Mouse (Mus musculus) Patski (cell line): Measurements from ENCODE around the gene Pear1. TPM values are rescaled to one million over a fixed set of nuclear protein-coding genes. Genes with fewer than 3 reads are reported as not detected.

ENCODE experiments used
- ATAC-seq: fragments of 100-300 bp; one replicate; pipeline ENCODE4 v1.8.0; 2021
- CTCF ChIA-PET: fragments of 350-600 bp; sonication (Branson Sonifier 250); formaldehyde crosslinking; loops from one replicate; lab custom pipeline; 2022; ENCODE audit warnings: inconsistent platforms; lab: Charles Lee
- POLR2A ChIA-PET: fragments of 350-600 bp; sonication (Branson Sonifier 250); formaldehyde crosslinking; loops from one replicate; lab custom pipeline; 2022; ENCODE audit warnings: antibody characterized with exemption, inconsistent platforms; lab: Charles Lee
- DNase-seq: peaks from one replicate; pipeline ENCODE4 v3.0.0-alpha.2; 2011; ENCODE audit warnings: low read depth, low spot score
- H3K27me3 ChIP-seq: fragments of 371-371 bp; one replicate; pipeline ENCODE4 v1.5.1; 2021
- CTCF ChIP-seq: fragments of 100-300 bp; IDR thresholded peaks from one replicate; pipeline ENCODE4 v1.5.1; 2021
- in situ Hi-C: fragments of 300-500 bp; cut with MboI; formaldehyde crosslinking; loops from 3 replicates; pipeline ENCODE4 v1.11.1; 2018; ENCODE audit warnings: low pct_unique_long_range_greater_than_20kb, mixed read lengths
- polyA plus RNA-seq: library from polyadenylated mRNA; unstranded; gene quantifications from one replicate; pipeline ENCODE4 v1.2.3, GENCODE M21; 2021

Pear1 gene
- polyA plus RNA-seq, 1 experiment from 2014 or later = 2.8 TPM

GRCm38 (mm10) chr3:87725396-87726160 lies 98.5 kb downstream of the Pear1 start:
- no peak for TF ChIP-seq CTCF
- POLR2A ChIA-PET = no interaction called here
- no peaks in the 10 kb centered on the region for H3K27me3 ChIP-seq
- DNase-seq (no peak), ATAC-seq (no peak)
- CTCF ChIA-PET = interaction anchor here (1.7 kb wide), 1 partner anchor 10 kb away, joined by 7 read pairs; no protein-coding TSS in a partner anchor
- in situ Hi-C loops = no loop called here

DNA sequence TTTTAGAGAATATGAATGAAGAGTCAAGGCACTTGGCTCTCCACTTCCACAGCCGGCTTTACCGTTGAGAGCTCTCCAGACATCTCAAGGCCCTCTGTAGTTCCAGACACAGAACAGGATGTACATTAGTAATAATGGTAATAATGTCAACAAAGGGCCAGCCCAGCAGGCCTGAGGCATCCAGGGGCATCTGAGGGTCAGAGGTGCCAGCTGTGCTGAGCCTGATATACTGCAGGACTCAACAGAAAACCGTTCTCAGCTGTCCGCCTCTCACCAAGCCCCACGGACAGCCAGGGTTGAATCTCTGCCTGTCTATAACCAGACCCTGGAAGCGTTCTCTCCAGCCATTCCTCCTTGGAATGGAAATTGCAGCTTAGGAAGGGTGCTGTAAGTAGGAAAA lies 99.5 kb downstream of the Pear1 start:
- in situ Hi-C loops = no loop called here
- CTCF ChIA-PET = interaction anchor here (1.7 kb wide), 1 partner anchor 11 kb away, joined by 7 read pairs; no protein-coding TSS in a partner anchor
- no peak for TF ChIP-seq CTCF
- DNase-seq (no peak), ATAC-seq (no peak)
- no peaks in the 10 kb centered on the region for H3K27me3 ChIP-seq
- POLR2A ChIA-PET = no interaction called here

DNA sequence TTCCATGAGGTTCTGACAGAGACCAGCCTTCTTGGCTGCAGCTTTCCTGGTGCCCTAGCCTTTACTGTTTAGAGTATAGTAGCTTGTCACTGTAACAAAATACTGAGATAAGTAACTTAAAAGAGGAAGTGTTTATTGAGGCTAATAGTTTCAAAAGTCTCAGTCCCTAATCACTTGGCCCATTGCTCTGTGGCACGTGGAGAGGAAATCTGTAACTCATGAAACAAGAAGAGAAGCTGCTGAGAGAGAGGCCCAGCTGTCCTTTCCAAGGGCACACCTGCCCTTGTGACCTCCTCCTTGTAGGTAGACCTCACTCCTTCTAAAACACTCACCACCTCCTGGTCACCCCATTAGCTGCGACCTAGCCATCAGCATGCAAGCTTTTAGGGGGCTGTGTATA lies 105.6 kb downstream of the Pear1 start:
- in situ Hi-C loops = no loop called here
- no peak for TF ChIP-seq CTCF
- ATAC-seq (no peak), DNase-seq (no peak)
- ChIA-PET CTCF (interaction anchor here (1.2 kb wide), 1 partner anchor 9 kb away, joined by 4 read pairs; no protein-coding TSS in a partner anchor), POLR2A (no interaction called here)
- no peaks in the 10 kb centered on the region for H3K27me3 ChIP-seq

Other genes with a start within 250 kb of the Pear1 start
- 41.9 TPM for gene Arhgef11, start 206.7 kb downstream of the Pear1 start, polyA plus RNA-seq
- gene Lrrc71, start 75.7 kb downstream of the Pear1 start, polyA plus RNA-seq = 0.12 TPM
- gene Ntrk1, start 29.1 kb downstream of the Pear1 start, polyA plus RNA-seq = not detected
- gene Insrr, start 27.4 kb downstream of the Pear1 start, polyA plus RNA-seq = 0.06 TPM
- gene Sh2d2a, start 22.4 kb upstream of the Pear1 start, polyA plus RNA-seq = not detected
- 72.2 TPM for gene Prcc, start 61.3 kb upstream of the Pear1 start, polyA plus RNA-seq
- gene Hdgf, start 82.0 kb upstream of the Pear1 start, polyA plus RNA-seq = 503 TPM
- gene Mrpl24, start 95.2 kb upstream of the Pear1 start, polyA plus RNA-seq = 166 TPM
- 38.5 TPM for gene Isg20l2, start 106.0 kb upstream of the Pear1 start, polyA plus RNA-seq
- gene Rrnad1, start 106.4 kb upstream of the Pear1 start, polyA plus RNA-seq = 24.6 TPM
- 0.59 TPM for gene Crabp2, start 124.4 kb upstream of the Pear1 start, polyA plus RNA-seq
- 45.0 TPM for gene Nes, start 146.8 kb upstream of the Pear1 start, polyA plus RNA-seq
- 0.28 TPM for gene Bcan, start 175.9 kb upstream of the Pear1 start, polyA plus RNA-seq
- 0.32 TPM for gene Hapln2, start 203.3 kb upstream of the Pear1 start, polyA plus RNA-seq
- gene Gpatch4, start 218.8 kb upstream of the Pear1 start, polyA plus RNA-seq = 32.8 TPM
- 198 TPM for gene Naxe, start 234.2 kb upstream of the Pear1 start, polyA plus RNA-seq